Mouse (Mus musculus) lung, embryonic 15.5 days (tissue): ENCODE measurements around the gene Csmd2. TPM values are rescaled to one million over a fixed set of nuclear protein-coding genes. Genes with fewer than 3 reads are reported as not detected.
A peak's percentile ranks its signal among the peaks of the same experiment; 100 is the strongest.

Source experiments
- ATAC-seq: fragments of 200-750 bp; cut with Nextera tagmentation; 2 replicates; pipeline ENCODE4 v1.8.0; 2017; ENCODE audit warnings: moderate number of reproducible peaks, borderline replicate concordance; ENCODE audit not compliant: low FRiP score, low TSS enrichment; ENCODE audit errors: extremely low read depth
- H3K27ac ChIP-seq: fragments of 300-500 bp; sonication (generic); 2 replicates; pipeline ENCODE4 v1.5.1; 2015; ENCODE audit warnings: moderate library complexity, mild to moderate bottlenecking, inconsistent platforms
- H3K27me3 ChIP-seq: fragments of 300-500 bp; sonication (generic); 2 replicates; pipeline ENCODE4 v1.6.1; 2015; ENCODE audit warnings: inconsistent platforms
- H3K36me3 ChIP-seq: fragments of 300-500 bp; sonication (generic); 2 replicates; pipeline ENCODE4 v1.6.1; 2015; ENCODE audit warnings: inconsistent platforms
- H3K4me1 ChIP-seq: fragments of 300-500 bp; sonication (generic); 2 replicates; pipeline ENCODE4 v1.6.1; 2015; ENCODE audit warnings: inconsistent platforms
- H3K4me2 ChIP-seq: fragments of 300-500 bp; sonication (generic); 2 replicates; pipeline ENCODE4 v1.6.1; 2015; ENCODE audit warnings: inconsistent platforms, mild to moderate bottlenecking, moderate library complexity
- H3K4me3 ChIP-seq: fragments of 300-500 bp; sonication (generic); 2 replicates; pipeline ENCODE4 v1.5.1; 2015; ENCODE audit warnings: mild to moderate bottlenecking, inconsistent platforms
- H3K9ac ChIP-seq: fragments of 300-500 bp; sonication (generic); 2 replicates; pipeline ENCODE4 v1.6.1; 2015; ENCODE audit warnings: inconsistent platforms
- H3K9me3 ChIP-seq: fragments of 300-500 bp; sonication (generic); 2 replicates; pipeline ENCODE4 v1.6.1; 2016; ENCODE audit warnings: inconsistent platforms
- WGBS: fragments of 180-500 bp; shearing (Covaris S2); methylation state at CpG from one replicate; pipeline ENCODE4 v1.1.7; 2015; 5-methylcytosine and 5-hydroxymethylcytosine counted together
- polyA plus RNA-seq: library from polyadenylated mRNA; unstranded; fragments of >200 nt; fragmentation: Nextera tagmentation; extraction: Ambion mirVana; gene quantifications from 2 replicates; pipeline ENCODE4 v1.2.1, GENCODE M21; 2015

Csmd2 gene
- polyA plus RNA-seq, 1 experiment from 2014 or later = 0.21 TPM

- no peak overlapping the region for H3K27ac ChIP-seq
- no peaks in the 10 kb centered on the region for H3K9me3 ChIP-seq
- no peaks in the 10 kb centered on the region for H3K36me3 ChIP-seq
- 30% methylated on average over 13 of the region's 13 CpGs for WGBS
- no peak overlapping the region for H3K9ac ChIP-seq
- no peak overlapping the region for H3K4me2 ChIP-seq
- H3K27me3 ChIP-seq = no peaks in the 10 kb centered on the region
- no peak overlapping the region for H3K4me3 ChIP-seq
- peaks cover 4% of the 10 kb centered on the region; the same call in 1 of the 2 replicates for H3K4me1 ChIP-seq
- no peak for ATAC-seq
Measured at GRCm38 (mm10) chr4:128227377-128228316, 240.0 kb downstream of the Csmd2 start.

GRCm38 (mm10) chr4:128233458-128233857 is 245.8 kb downstream of the Csmd2 start:
- H3K9me3 ChIP-seq = no peaks in the 10 kb centered on the region
- H3K36me3 ChIP-seq = no peaks in the 10 kb centered on the region
- H3K27ac ChIP-seq = no peak overlapping the region
- WGBS = 60% methylated on average over 13 of the region's 13 CpGs
- H3K27me3 ChIP-seq = no peaks in the 10 kb centered on the region
- H3K9ac ChIP-seq = no peak overlapping the region
- H3K4me3 ChIP-seq = no peak overlapping the region
- H3K4me2 ChIP-seq = no peak overlapping the region
- no peak for ATAC-seq
- H3K4me1 ChIP-seq = no peaks in the 10 kb centered on the region

DNA sequence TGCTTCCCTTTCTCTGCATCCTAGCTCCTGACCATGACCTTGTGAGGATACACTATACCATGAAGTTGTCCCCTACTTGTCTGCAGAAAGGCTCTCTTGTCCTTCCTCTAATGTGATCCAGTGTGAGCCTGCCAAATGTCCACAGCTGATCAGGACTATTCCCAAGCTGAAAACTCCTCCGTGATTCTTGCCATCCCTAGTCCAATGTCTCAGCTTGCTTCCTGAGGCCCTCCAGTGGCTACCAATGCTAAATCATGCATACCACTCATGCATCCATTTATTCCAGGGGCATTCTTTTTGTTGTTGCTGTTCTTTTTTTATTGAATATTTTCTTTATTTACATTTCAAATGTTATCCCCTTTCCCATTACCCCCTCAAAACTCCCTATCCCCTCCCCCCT is 251.5 kb downstream of the Csmd2 start:
- Histone ChIP-seq H3K4me1 (no peaks in the 10 kb centered on the region), H3K9ac (no peak overlapping the region), H3K4me3 (no peak overlapping the region), H3K36me3 (no peaks in the 10 kb centered on the region), H3K4me2 (no peak overlapping the region), H3K27ac (no peak overlapping the region), H3K27me3 (no peaks in the 10 kb centered on the region), H3K9me3 (no peaks in the 10 kb centered on the region)
- 38% methylated on average over 1 of the region's 1 CpGs for WGBS
- no peak for ATAC-seq

DNA sequence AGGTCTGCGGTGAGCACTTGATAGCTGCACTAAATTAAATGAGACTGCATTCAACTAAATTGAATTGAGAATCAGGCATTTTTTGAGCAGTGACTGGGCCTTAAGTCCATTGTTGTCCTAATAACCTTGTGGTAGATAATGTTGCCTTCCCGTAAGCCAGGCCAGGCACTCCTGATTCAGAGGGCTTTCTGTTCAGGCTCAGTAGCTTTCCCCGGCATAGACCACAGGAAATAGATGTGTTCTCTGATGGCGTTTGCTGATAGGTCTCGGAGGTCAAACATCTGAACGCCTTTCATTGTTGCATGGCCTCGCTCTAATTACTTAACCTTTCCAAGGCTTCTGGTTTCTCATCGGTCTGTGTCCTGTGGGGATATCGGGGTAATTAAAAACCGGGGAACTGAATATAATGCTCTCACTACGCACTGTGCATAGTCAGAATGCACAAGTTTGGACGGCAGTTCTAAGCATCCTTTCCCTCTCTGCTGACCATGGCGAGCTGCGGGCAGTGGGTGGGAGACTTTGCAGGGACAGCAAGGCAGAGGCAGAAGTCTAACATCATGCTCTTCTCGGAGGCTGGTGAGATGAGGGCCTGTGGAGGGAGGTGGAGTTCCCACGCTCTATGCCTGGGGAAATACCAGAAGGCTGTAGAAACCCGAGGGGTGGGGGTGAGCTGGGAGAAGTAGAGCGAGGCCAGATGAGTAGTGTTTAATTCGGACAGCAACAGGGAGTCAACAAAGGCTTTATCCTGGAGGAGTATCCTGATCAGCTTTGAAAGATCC is 253.6 kb downstream of the Csmd2 start:
- Histone ChIP-seq H3K9ac (no peak overlapping the region), H3K27me3 (no peaks in the 10 kb centered on the region), H3K36me3 (no peaks in the 10 kb centered on the region), H3K4me3 (no peak overlapping the region), H3K4me1 (no peaks in the 10 kb centered on the region), H3K9me3 (no peaks in the 10 kb centered on the region), H3K4me2 (no peak overlapping the region), H3K27ac (no peak overlapping the region)
- no peak for ATAC-seq
- WGBS = 45% methylated on average over 19 of the region's 19 CpGs

GRCm38 (mm10) chr4:128241854-128242356 is 254.2 kb downstream of the Csmd2 start:
- Histone ChIP-seq H3K36me3 (no peaks in the 10 kb centered on the region), H3K4me3 (no peak overlapping the region), H3K9ac (no peak overlapping the region), H3K4me1 (no peaks in the 10 kb centered on the region), H3K9me3 (no peaks in the 10 kb centered on the region), H3K27ac (no peak overlapping the region), H3K4me2 (no peak overlapping the region), H3K27me3 (no peaks in the 10 kb centered on the region)
- 76% methylated on average over 2 of the region's 2 CpGs for whole genome bisulfite sequencing
- no peak for ATAC-seq

GRCm38 (mm10) chr4:128245201-128245600 is 257.5 kb downstream of the Csmd2 start:
- Histone ChIP-seq H3K4me3 (no peak overlapping the region), H3K4me1 (no peaks in the 10 kb centered on the region), H3K27me3 (no peaks in the 10 kb centered on the region), H3K9me3 (no peaks in the 10 kb centered on the region), H3K4me2 (no peak overlapping the region), H3K9ac (no peak overlapping the region), H3K36me3 (no peaks in the 10 kb centered on the region), H3K27ac (no peak overlapping the region)
- no peak for ATAC-seq
- 9% methylated on average over 2 of the region's 2 CpGs for WGBS

DNA sequence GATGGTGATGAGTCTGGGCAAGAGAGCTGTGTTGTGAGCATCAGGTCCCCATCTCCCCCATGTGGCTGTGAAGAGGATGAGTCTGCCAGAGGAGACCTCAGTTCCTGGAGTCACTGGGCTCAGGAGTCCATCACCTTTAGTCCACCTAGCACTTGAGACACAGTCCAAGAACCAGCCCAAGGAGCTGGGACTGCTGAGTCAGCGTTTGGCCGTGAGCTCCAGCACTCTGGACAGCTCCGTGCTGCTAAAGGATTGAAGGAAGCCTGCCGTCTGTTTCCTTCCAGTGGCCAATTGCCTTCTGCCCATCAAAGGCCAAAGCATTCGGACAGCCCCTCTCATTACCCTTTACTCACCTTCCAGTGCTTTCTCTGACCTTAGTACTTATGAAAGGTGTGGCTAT is 261.0 kb downstream of the Csmd2 start:
- no peak overlapping the region for H3K9ac ChIP-seq
- H3K4me3 ChIP-seq = no peak overlapping the region
- no peaks in the 10 kb centered on the region for H3K27me3 ChIP-seq
- no peaks in the 10 kb centered on the region for H3K36me3 ChIP-seq
- ATAC-seq = no peak
- no peaks in the 10 kb centered on the region for H3K4me1 ChIP-seq
- no peak overlapping the region for H3K4me2 ChIP-seq
- 14% methylated on average over 5 of the region's 5 CpGs for WGBS
- no peak overlapping the region for H3K27ac ChIP-seq
- H3K9me3 ChIP-seq = no peaks in the 10 kb centered on the region

GRCm38 (mm10) chr4:128259211-128259610 is 271.6 kb downstream of the Csmd2 start:
- Histone ChIP-seq H3K36me3 (no peaks in the 10 kb centered on the region), H3K27me3 (no peaks in the 10 kb centered on the region), H3K4me1 (no peaks in the 10 kb centered on the region), H3K4me2 (no peak overlapping the region), H3K9ac (no peak overlapping the region), H3K27ac (no peak overlapping the region), H3K9me3 (no peaks in the 10 kb centered on the region), H3K4me3 (no peak overlapping the region)
- ATAC-seq = no peak
- 85% methylated on average over 5 of the region's 5 CpGs for WGBS

DNA sequence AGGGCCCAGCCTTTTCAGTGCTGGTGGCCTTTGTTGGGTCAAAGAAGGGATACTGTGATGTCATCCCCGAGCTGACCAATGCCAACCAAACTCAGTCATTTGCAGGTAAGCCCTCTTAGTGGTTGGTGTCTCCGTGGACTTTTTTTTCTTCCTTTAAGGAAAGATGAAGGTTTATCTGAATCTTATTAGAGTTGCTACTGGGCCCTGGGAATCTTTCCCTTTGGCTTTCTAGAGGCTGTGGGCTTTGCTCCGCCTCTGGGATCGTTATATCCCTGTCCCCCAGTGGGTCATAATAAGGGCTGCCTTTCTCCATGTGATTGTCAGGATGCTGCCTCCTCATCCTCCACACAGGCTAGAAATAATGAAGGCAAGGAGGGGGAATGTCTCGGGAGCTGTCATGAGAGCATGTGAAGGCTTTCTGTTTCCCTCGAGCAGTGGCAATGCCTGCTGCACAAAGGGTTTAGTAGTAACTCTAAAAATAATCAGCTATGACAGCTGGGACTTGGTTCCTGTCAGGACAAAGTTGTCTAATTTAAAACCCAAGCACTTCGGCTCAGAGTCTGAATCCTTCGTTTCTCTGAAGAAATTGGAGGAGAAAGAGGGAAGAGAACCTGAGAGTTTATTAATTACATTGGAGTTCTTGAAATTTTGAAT is 273.4 kb downstream of the Csmd2 start, which contains the start of gene Hmgb4:
TSS of gene Hmgb4 (minus strand) at position 51 of the 654 bp plus-strand sequence.
- no peaks in the 10 kb centered on the region for H3K27me3 ChIP-seq
- H3K9ac ChIP-seq = no peak within 1 kb of the TSS
- H3K4me1 ChIP-seq = 0 out of 2 replicates have a peak, but pooled peaks cover 2% of the 10 kb centered on the region
- H3K9me3 ChIP-seq = no peaks in the 10 kb centered on the region
- no peak within 1 kb of the TSS for H3K4me2 ChIP-seq
- H3K36me3 ChIP-seq = no peaks in the 10 kb centered on the region
- WGBS = 57% methylated on average over 8 of the region's 8 CpGs
- ATAC-seq = no peak
- no peak within 1 kb of the TSS for H3K4me3 ChIP-seq
- H3K27ac ChIP-seq = no peak within 1 kb of the TSS

DNA sequence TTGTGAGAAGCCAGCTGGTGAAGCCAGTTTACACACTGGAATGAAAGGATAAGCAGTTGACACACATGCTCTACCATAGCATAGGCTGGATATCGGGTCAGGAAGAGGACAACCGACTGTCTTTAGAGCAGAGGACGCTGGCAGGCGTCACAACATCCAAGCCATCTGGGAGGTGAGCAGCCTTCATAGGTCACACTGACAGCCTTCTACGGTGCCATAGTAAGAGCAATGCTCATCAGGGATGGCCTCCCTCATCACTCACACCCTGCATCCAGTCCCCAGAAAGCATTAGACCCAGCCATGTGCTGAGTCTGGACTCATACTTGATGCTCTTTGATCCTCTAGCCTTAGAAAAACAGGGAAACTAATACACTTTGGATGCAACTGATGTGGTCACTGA is 276.8 kb downstream of the Csmd2 start:
- no peak overlapping the region for H3K27ac ChIP-seq
- peak; percentile 70; the same call in 1 of the 2 replicates for ATAC-seq

GRCm38 (mm10) chr4:128265341-128265740 is 277.7 kb downstream of the Csmd2 start:
- peak overlapping the region; percentile 3; the same call in 1 of the 2 replicates for H3K27ac ChIP-seq
- no peaks in the 10 kb centered on the region for H3K27me3 ChIP-seq
- H3K4me3 ChIP-seq = no peak overlapping the region
- H3K4me1 ChIP-seq = peaks cover 16% of the 10 kb centered on the region; the same call in 1 of the 2 replicates
- no peak for ATAC-seq
- no peak overlapping the region for H3K9ac ChIP-seq
- H3K36me3 ChIP-seq = no peaks in the 10 kb centered on the region
- H3K4me2 ChIP-seq = no peak overlapping the region
- 58% methylated on average over 3 of the region's 3 CpGs for WGBS
- H3K9me3 ChIP-seq = no peaks in the 10 kb centered on the region

More for the DNA sequence above, 276.8 kb downstream of the Csmd2 start:
- H3K27me3 ChIP-seq = no peaks in the 10 kb centered on the region
- WGBS = 48% methylated on average over 5 of the region's 5 CpGs
- no peak overlapping the region for H3K9ac ChIP-seq
- 0 out of 2 replicates have a peak, but pooled peaks cover 8% of the 10 kb centered on the region for H3K4me1 ChIP-seq
- no peaks in the 10 kb centered on the region for H3K36me3 ChIP-seq
- H3K4me2 ChIP-seq = no peak overlapping the region
- H3K9me3 ChIP-seq = no peaks in the 10 kb centered on the region
- no peak overlapping the region for H3K4me3 ChIP-seq
